Mouse (Mus musculus) liver, embryonic 14.5 days (tissue): ENCODE measurements around the gene Cspg4.

Experiments
- CTCF ChIP-seq: IDR thresholded peaks from 2 replicates; pipeline ENCODE4 v1.5.1; 2016; ENCODE audit warnings: antibody characterized with exemption, low read depth, control low read depth
- EP300 ChIP-seq: IDR thresholded peaks from 2 replicates; pipeline ENCODE4 v1.6.1; 2016; ENCODE audit warnings: antibody characterized with exemption, low read depth

GRCm38 (mm10) chr9:56900571-56900970 lies 35.7 kb downstream of the Cspg4 start:
- TF ChIP-seq CTCF (no peak), EP300 (no peak)
